Mouse (Mus musculus): ENCODE measurements around the gene Fam186a.

GRCm38 (mm10) chr15:100004677-100005273, 37.9 kb upstream of the Fam186a start:
- TF ChIP-seq CTCF (IDR thresholded peaks at IDR 0.05; ENCODE audit: low read depth, low read length) = no peak
- TF ChIP-seq POLR2AphosphoS5 (IDR thresholded peaks at IDR 0.05; ENCODE audit: insufficient replicate concordance, low read depth, low read length) = no peak
- no peak for TF ChIP-seq GATA1 (IDR thresholded peaks at IDR 0.05; ENCODE audit: borderline replicate concordance, low read length)
- TF ChIP-seq GATA2 (IDR thresholded peaks at IDR 0.05; ENCODE audit: borderline replicate concordance, low read depth, low read length) = no peak
- no peak for TF ChIP-seq TAL1 (conservative IDR thresholded peaks at IDR 0.05; ENCODE audit: low read depth, low read length)

Measured in G1E (cell line).